Mouse (Mus musculus) right cerebral cortex, postnatal 36 days (tissue): ENCODE data around the gene Erc2.

Experiments
- DNase-seq, 2 experiments: peaks; one replicate each; pipeline ENCODE4 v3.0.0; 2022; ENCODE audit warnings: low spot score in 2 of 2, mixed read lengths in 1 of 2

Gene Erc2

GRCm38 (mm10) chr14:27937922-27938321 lies 315.7 kb downstream of the Erc2 start:
- no peak for DNase-seq

- no peak for DNase-seq
Observed at GRCm38 (mm10) chr14:27945276-27945675, 323.0 kb downstream of the Erc2 start.

DNA sequence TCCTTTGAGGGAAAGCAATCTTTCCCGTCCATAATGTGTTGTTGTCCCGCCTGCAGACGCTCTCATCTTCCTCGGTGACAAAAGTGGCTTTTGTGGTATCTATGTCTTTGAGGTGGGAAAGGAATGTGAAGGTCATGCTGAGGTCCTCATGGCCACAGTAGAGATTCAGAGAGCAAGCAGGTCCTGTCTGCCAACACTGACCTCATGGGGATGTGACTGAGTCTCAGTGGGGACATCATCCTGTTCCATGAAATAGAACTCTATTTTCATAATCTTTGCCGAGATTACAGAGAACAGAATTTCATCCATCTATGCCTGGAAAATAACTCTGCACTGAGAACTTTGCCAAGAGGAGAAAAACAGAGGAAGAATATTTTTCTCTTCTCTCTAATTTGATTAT lies 324.0 kb downstream of the Erc2 start:
- no peak for DNase-seq

DNA sequence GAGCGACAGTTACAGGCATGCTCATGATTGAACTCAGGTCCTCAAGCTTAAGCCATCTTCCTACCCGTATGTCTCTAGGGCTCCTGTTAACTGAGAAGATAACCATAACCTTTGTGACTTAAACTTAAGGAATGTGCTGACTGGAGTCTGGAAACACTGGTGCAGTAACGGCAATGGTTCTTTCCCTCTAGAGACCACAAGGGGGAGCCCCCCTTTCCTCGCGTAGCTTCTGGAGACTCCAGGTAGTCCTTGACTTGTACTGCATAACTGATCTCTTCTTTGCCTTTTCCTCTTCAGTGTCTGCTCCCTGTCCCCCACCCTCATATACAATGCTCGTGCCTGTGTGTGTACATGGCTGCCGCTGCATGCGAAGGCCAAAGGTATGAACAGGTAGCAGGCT lies 326.2 kb downstream of the Erc2 start:
- no peak for DNase-seq

GRCm38 (mm10) chr14:27953814-27954213 lies 331.6 kb downstream of the Erc2 start:
- no peak for DNase-seq

DNA sequence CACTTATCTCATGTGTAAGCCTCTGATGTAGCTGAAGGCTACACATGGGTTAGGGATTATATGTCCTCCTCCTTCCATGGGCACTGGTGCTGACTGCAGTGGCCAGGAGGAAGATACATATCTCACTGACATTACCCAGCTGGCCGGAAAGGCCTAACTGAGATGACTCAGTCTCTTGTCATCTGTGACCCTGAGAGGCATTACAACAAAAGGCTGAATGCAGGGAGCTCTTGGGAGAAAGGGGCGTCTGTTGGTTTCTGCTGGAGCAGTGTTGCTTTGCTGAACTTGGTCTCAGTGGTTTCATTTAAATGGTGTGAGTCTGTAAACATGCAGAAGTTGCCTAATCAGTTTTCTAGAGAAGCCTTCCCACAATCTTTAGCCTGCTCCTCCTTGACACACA lies 334.6 kb downstream of the Erc2 start:
- no peak for DNase-seq

GRCm38 (mm10) chr14:27973701-27974100 lies 351.5 kb downstream of the Erc2 start:
- no peak for DNase-seq

DNA sequence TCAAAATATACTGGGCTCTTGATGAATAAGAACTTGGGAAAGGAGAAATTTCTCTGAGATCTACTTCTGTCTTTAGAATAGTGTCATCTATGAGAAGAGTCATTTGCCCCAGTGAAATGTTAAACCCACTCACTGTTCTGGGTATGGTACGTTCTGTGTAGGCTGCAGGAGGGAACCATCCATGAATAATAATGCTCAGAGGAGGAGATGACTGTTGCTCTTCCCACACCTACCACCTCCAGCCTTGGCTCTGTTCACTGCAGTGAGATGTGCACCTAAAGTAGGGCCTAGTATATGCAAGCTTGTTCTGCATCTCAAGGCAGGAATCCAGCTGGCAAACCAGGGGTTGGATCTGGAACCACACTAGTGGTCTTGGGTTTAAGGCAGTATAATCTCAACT lies 353.4 kb downstream of the Erc2 start:
- DNase-seq = peak; percentile 78 to 91

GRCm38 (mm10) chr14:27984758-27985157 lies 362.5 kb downstream of the Erc2 start:
- no peak for DNase-seq

GRCm38 (mm10) chr14:27985201-27985600 lies 363.0 kb downstream of the Erc2 start:
- no peak for DNase-seq

GRCm38 (mm10) chr14:27987422-27987821 lies 365.2 kb downstream of the Erc2 start:
- DNase-seq = no peak

DNA sequence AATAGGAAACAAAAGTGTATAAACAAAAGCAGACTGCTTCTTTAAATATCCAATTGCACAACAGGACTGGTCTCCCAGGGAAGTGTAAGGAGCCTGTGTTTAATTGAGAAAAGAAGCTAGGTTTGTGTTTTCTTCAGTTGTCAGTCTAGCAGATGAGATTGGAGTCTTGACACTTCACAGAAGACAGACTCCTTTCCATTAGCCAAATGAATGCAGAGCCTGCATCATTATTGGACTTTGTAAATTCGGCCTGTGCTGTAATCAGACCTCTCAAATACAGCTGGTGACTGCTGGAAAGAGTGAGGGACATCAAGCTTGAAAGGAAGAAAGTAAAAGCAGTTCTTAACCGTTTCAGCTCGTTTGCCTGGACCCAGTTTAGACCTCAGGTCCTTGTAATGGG lies 376.3 kb downstream of the Erc2 start:
- DNase-seq = no peak

- DNase-seq = no peak
Observed at GRCm38 (mm10) chr14:28004023-28004422, 381.8 kb downstream of the Erc2 start.

- DNase-seq = no peak
Observed at GRCm38 (mm10) chr14:28010536-28011280, 388.5 kb downstream of the Erc2 start.

- DNase-seq = no peak
Observed at GRCm38 (mm10) chr14:28023199-28023598, 401.0 kb downstream of the Erc2 start.

DNA sequence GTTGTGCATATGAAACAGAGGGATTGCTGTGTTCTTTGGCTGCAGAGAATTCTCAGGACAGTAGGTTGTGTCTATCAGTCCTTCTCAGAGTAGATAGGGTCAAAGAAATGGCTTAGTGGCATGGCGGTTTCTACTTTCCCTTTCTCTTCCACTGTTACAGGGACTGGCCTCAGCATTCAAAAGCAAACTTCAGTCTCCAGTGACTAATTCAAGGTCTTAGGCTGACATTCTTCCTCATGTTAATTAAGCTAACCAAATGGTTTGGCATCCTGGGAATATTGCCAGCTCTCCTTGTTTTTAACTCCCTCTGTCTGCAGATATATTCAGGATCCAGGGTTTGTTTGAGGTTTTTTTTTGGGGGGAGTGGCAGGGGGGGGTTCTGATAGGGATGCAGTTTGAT lies 408.6 kb downstream of the Erc2 start:
- no peak for DNase-seq

DNA sequence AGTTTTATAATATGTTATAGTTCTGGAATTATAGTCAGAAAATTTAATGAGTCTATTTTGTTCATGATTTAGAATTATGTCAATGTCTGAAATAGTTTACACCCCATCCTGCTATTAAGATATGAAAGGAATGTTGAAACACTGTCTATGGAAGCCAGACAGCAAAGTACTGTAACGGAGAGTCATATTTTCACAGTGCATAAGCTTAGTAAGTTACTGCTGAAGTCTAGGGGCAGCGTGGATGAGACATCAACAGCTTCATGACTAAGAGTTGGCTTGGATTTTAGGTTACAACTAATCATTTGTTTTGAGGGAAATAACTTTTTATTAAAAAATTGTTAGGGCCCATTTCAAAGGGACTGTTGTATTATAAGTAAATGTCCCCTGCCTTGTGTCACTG lies 412.8 kb downstream of the Erc2 start:
- DNase-seq = no peak

- no peak for DNase-seq
Observed at GRCm38 (mm10) chr14:28043095-28043494, 420.9 kb downstream of the Erc2 start.

DNA sequence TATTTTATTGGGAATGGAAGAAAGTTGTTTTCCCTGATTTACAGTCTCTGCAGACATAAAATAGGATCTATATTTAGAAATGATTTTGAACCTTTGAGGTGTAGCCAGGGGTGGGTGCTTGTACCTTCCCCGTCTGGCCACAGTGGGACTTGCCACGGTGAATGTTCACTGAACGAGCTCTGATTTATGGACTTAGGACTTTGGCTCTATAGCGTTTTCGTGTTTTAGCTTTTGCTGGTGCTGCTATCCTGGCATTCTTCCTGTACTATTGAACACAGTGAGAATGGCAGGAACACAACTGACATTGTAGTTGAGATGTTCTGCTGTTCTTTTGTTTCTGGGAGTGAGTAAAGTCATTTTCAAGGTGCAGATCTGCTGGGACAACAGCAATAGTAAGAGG lies 429.4 kb downstream of the Erc2 start:
- DNase-seq = no peak

DNA sequence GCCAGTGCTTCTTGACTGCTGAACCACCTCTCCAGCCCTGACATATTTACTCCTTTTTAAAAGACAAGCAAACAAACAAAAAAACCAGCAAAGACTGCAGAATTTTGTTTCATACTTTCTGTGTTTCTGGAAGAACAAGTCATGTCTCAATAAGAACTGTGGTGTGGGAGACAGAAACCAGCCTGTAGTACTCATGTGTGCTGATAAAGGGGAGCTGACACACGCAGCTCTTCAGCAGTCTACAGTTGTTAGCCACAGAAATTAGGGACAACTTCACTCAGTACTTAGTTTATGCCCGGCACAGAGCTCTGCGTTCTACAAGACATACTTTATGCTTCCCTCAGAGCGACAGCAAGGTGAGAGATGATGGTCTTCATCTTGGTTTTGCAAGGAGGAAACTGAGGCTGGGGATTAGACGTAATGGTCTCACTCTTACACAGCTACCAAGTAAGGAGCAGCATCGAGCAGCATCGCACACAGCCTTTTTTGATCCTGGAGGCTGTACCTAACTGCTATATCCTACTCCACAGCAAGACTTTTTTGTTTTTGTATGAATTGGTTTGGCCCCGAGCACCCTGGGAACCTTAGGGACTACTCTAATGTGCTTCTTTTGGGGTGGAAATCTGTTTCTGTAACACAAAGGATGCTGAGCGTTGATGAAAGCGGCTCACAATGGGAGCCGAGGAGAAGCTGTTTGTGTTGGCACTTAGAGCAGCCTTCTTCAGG lies 435.1 kb downstream of the Erc2 start:
- DNase-seq = no peak

DNA sequence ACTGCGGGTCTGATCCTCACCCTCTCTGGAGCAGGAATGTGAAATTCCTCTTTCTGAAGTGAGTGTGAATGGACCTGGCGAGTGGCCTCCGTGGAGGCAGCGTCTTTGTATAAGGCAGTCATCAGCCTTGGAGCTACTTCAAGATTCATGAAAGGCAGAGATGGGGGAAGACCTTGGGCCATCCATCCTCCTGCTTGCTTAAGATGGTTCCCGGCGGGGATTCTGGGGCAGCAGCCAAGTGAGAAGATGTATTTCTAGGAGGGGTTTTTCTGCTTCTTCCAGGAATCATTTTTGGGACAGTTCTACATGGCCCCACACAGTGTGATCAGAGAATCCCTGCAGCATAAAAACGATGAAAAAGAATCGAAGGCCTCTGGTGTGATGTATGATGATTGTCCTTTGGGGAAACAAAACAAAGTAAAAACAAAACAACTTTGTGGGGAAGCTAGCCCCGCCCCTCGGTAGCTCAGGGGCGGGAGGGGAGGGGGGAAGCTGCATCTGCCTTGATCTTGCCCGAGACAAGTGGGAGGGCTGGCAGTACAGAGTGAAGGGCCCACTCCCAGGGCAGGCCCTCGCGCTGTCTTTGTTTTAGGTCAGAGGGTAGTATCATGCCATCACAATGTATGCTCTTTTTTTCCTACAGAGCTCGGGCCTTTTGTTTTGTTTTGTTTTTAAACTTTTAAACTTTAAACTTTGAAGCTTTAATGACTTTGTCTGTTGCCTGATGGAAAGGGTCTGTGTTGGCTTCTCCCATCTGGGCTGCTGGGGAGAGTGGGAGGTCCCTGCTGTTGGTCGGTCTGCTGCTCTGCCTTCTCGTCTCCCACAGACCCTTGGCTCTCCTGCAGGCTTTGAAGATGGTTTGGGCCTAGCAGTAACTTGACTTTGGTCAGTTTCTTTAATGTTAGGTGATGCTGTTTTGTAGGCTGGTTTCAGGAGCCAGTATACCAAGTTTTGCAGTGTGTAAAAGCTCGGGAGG lies 435.9 kb downstream of the Erc2 start:
- no peak for DNase-seq

GRCm38 (mm10) chr14:28060891-28061290 lies 438.7 kb downstream of the Erc2 start:
- DNase-seq = no peak
